Mouse (Mus musculus) urinary bladder, postnatal 14 days (tissue): ENCODE data around the gene Ctsw.
"Not testable (repeated sequence)": the region's sequence is repeated elsewhere in the genome, so short reads cannot be mapped to it uniquely, and the experiment has no call there.

ENCODE experiments used
- DNase-seq: peaks from one replicate; pipeline ENCODE4 v3.0.0; 2021; ENCODE audit warnings: low spot score

The Ctsw gene

DNA sequence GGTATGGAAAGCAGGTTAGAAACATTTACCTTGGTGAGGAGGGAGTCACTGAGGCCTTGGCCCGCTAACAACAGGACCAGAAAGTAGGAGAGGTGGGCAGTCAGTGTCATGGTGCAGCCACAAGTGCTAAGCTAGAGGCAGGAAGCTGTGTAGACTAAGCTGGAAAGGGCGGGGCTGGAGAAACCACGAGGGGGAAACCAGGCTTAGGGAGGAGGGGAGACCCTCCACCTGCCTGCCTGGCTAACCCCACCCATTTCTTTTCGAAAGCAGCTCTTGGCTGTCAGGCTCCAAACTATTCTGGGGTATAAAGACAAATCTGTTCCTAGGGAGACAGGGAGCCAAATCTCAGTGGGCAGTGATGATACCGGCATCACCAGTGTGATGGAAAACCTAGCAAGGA is at the start of gene Ctsw:
Gene Ctsw (minus strand): TSS at position 134 of the 400 bp plus-strand sequence.
- no peak for DNase-seq

DNA sequence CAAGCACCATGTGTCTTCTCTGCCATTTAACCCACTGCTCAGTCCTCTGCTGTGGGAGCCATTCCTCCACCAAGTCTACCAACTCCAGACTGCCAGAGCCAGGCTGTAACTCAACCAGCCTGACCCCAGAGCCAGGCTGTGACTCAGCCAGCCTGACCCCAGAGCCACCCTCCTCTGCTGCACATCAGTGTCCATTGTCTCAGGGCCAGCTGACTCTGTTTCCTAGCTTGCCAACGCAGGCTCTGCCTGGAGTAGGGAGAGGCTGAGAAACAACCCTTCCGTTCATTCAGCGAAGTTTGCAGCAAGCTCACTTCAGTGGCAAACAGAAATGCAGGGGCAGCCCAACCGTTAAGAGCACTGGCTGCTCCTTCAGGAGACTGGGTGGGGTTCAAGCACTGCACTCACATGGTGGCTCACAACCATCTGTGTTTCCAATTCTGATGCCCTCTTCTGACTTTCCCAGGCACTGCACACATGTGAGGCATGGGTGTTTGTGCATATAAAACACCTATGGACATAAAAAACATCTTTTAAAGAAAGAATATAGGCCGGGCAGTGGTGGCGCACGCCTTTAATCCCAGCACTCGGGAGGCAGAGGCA is 48.7 kb upstream of the Ctsw start:
- no peak for DNase-seq

DNA sequence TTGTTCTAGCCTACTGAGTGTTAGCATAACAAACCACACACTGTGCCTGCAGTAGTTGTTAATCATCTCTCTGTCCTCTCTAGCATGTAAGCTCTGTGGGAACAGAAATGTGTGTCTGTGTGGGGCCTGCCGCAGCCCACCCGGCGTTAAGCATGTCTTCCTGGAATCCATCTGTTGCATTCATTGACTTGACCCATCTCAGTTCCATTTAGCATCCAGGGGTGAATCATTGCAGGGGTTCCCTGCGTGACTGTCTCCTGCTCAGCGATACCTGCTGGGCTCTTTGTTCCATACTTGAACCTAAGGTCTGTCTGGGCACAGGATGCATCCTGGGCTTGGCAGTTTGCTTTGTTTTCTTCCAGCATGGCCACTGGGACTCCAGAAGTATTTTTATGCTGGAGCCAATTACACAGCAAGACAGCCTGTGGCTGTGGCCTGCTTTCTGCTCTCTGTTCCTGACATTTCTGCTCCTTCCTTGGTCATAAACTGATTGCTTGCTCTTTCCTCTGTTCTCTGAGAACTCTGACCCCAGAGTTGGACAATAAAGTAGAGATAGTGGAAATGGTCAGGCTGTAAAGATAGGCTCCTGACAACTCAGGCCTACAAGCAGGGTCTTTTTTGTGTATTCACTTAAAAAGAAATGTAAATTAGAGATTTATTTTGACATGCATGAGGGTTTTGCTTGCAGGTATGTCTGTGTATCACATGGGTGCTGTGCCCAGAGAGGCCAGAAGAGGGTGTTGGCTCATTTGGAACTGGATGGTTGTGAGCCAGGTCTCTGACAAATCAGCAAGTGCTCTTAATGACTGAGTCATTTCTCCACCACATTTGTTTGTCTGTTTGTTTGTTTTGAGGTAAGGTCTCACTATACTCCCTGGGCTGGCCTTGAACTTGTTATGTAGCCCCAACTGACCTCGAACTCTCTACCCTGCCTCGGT is 47.8 kb upstream of the Ctsw start:
- no peak for DNase-seq

DNA sequence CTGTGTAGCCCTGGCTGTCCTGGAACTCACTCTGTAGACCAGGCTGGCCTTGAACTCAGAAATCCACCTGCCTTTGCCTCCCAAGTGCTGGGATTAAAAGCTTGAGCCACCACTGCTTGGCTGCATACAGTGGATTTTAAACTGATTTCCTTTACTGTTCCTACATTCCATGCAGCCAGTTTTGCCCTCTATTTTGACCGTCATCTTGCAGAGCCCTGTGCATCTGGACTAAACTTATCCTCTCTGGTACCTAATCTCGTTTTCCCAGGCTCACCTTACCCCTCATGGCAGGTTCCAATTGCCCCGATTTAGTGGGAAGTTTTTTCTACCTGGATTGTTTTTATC is 44.7 kb upstream of the Ctsw start:
- DNase-seq = no peak

DNA sequence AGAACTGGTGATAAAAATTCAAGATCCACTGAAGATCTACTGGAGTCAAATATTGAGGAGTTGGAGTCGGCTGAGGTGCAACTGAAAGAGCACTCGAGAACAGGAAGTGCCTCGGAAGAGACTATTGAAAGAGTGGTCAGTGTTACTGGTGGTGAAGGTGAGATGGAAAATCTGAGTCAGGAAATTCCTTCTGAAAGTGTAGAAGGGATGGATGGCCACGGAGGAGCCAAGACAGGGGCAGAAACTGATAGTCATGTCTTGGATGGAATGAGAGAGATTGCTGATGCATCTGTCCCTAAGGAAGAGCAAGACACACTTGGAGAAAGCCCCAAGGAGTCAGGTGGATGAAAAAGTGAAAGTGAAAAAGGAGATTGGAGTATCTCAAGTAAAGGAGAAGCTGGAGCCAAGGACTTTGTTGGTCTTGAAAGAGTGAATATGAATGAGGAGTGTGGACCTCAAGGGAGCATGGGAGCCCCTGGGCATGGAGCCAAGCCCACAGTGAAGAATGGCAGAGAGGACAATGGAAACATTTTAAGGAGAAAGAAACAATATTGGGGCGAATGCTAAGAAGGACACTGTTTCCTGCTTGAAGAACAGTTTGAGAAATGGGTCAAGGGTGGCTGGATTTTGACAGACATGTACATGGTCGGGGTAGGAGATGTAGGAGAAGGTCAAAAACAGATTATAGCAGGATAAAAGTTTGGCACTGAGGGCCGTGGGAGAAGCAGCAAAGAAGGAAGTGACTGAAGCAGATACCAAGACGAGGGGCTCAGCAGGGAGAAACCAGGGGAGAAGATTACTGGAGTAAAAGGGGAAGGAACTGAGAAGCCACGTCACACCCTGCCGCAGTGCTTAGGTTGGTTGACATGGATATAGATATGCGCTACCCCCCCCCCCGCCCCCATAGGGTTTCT is 44.0 kb upstream of the Ctsw start:
- DNase-seq = no peak

DNA sequence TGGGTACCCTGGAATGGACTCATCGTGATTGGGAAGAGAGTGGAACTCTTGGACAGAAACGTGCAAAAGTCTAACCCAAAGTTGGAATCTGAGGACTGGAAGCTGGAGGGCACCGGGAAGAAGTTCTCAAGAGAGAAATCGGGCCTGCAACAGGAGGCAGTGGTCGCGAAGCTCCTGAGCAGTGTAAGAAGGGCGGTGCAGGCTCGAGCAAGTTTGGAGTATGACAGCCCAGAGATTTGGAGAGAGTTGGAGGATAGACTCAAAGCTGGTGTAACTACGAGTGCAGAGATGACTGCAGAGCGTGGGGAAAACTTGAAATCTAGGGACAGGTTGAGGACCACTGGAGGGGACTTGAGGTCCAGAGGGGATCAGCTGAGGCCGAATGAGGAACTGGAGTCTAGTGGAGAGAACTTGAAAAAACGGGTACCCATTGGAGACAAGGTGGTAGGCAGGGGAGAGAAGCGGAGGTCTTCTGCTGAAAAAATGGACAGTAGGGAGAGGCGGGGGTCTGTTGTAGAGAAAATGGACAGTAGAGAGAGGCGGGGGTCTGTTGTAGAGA is 42.8 kb upstream of the Ctsw start:
- no peak for DNase-seq

DNA sequence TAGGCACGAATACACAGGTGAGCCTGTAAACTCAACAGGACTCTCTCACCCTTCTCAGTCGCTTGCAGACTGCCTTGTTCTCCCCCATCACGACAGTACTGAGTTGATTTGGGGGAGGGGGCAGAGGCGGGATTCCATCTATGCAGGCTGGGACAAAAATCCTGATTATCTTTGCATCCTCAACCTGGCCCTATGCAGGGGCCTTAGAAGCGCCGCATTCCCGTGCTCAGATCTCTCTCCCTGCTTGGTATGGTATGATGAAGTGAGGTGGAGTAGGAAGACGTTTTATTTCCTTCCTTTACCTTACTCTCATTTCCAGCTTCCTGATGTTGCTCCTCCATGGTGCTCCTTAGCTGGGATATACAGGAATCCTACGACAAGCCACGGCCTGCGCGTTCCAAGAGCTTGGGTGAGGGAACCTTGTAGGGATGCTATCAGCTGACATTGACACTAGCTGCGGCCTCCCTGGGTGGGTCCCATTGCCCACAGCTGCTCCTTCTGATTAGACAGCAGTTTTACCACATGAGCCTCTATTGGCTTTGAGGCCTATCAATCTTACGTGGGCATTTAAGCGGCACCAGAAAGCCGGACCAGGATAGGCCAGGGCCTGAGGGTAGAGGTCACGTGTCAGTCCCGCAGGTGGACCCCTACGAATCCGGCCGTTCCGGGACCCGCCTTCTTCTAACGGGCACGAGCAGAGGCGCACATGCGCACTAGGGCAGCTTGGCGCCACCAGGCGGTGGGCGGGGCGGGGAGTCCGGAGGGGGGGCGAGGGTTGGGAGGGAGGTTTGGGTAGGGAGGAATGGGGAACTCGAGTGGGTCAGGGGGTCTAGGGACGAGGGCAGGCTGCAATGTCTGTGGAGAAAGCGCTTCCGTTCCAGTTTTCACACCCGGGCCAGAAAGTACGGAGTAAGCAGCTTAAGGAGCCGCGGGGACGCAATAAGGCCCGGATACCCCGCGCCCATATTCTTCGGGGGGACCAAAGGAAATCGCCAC is 42.0 kb upstream of the Ctsw start, which contains the start of gene Snx32:
Gene Snx32 (minus strand): TSS at position 508 of the 996 bp plus-strand sequence.
- DNase-seq = peak; percentile 96

DNA sequence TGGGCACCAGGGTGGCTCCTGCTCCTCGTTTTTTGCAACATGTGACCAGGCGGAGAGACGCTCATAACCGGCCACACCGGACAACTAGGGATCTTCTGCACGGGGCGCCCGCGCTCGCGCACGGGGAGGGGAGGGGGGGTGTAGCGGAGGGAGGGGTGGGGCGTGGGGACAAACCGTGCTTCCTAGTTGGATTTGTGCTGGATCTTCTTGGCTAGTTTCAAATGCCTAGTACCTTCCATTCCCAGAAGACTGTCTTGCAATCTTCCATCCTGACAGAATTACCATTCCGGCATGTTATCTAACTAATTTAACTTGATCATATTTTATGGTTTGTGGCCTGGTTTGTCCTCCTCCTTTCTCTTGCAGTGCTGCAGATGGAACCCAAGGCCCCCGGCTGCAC is 35.4 kb upstream of the Ctsw start, which contains the start of gene 1700020D05Rik:
Gene 1700020D05Rik (minus strand): TSS at position 101 of the 400 bp plus-strand sequence.
- DNase-seq = no peak

DNA sequence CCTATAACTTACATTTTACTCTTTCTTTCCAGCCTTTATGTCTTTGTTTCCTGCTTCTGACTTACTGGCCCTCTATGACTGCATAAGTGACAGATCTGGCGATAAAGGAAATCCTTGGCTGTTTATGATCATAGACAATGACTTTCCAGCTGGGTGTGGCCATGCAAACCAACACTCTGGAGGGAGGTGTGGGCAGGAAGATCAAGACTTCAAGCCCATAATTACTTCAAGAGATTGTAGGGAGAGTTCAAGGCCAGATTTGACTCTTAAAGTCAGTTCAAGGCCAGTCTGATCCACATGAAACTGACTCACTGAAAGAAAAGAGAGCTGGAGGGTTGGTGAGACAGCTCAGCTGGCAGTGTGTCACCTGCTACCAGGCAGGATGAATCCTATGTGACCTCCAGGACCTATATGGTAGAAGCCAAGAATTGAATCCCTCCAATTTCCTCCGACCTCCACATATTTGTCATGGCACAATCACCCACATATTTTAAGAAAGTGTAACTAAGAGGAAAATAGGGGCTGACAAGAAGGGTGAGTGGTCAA is 32.1 kb upstream of the Ctsw start:
- DNase-seq = no peak

DNA sequence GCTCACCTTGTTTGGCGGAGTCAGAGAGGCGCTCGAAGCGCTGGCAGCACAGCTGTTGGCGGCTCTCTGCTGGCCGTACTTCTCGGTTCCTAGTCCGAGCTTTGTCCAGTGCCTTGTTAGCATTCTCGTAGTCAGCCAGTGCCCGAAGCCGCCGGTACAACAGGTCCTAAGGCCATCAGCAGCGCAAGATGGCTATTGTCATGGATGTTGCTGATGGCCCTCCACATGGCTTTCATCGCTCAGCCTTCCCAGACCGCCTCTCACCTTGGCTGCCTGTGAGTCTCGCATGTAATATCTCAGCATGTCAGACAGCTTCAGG is 27.7 kb upstream of the Ctsw start:
- DNase-seq = no peak

DNA sequence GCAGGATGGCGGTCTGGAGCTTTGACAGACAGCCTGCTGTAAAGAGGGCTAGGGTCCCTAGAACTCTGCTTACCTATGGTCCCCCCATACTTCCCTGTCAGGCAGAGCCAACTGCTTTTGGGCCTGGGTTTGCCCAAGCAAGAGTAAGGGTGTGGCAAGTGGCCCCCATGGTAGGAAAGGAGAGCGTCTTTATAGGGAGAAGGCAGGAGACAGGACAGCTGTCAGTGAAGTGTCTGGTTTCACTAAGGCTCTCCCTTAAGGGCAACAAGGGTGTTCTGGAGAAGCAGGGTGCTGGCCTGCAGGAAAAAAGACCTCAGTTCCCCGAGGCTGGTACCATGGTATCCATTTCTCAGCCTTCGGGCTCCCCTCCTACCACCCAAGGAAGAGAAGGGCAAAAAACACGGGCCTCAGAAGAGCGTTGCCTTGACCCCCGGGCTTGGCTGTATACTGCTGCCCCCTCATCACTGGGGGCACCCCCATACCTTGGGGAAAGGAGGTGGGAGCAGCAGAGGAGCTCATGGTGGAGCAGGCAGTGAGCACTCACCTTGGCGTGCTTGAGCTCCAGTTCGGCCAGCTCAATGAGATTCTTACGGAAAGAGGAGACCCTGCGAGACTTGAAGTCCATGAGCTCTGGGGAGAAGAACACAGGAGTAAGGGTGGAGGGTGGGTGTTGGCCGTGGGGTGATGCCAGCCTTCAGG is 27.2 kb upstream of the Ctsw start:
- DNase-seq = no peak

DNA sequence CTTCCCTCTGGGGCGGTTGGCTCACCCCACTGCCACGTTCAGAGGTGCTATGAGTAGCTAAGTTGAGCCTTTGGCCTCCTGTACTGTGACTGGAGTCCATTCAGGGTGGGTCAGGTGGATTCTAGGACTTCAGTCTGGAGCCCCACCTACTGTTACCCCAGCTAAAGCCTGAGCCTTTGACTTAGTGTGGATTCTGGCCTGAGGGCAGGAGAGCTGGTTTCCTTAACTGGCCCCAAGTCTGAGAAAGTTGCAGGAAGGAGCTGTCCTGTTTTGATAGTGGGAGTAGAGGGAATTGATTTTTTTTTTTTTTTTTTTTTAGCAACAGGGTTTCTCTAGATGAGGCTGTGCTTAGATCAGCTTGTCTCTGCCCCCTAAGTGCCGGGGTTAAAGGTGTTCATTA is 26.0 kb upstream of the Ctsw start:
- DNase-seq = no peak

DNA sequence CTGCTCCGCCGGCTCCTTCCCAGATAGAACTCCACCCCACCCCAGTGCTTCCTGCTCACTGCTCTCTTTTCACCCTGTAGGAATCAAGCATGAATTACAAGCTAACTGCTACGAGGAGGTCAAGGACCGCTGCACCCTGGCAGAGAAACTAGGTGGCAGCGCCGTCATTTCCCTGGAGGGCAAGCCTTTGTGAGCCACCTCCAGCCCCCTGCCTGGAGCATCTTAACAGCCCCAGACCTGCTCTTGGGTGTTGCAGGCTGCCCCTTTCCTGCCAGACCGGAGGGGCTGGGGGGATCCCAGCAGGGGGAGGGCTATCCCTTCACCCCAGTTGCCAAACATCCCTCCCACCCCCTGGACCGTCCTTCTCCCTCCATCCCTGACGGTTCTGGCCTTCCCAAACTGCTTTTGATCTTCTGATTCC is 25.0 kb upstream of the Ctsw start:
- DNase-seq = not testable (repeated sequence)

DNA sequence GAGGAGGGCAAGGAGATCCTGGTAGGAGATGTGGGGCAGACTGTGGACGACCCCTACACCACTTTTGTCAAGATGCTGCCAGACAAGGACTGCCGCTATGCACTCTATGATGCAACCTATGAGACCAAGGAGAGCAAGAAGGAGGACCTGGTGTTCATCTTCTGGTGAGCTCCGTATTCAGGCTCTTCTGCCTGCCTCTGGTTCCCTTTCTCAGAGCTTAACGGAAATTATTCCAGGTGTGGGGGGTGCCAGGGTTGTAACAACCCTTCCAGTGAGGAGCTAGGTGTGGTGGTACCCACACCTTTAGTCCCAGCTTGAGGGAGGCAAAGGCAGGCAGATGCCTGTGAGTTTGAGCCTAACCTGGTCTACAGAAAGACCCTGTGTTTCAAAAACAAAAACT is 24.3 kb upstream of the Ctsw start:
- DNase-seq = no peak

DNA sequence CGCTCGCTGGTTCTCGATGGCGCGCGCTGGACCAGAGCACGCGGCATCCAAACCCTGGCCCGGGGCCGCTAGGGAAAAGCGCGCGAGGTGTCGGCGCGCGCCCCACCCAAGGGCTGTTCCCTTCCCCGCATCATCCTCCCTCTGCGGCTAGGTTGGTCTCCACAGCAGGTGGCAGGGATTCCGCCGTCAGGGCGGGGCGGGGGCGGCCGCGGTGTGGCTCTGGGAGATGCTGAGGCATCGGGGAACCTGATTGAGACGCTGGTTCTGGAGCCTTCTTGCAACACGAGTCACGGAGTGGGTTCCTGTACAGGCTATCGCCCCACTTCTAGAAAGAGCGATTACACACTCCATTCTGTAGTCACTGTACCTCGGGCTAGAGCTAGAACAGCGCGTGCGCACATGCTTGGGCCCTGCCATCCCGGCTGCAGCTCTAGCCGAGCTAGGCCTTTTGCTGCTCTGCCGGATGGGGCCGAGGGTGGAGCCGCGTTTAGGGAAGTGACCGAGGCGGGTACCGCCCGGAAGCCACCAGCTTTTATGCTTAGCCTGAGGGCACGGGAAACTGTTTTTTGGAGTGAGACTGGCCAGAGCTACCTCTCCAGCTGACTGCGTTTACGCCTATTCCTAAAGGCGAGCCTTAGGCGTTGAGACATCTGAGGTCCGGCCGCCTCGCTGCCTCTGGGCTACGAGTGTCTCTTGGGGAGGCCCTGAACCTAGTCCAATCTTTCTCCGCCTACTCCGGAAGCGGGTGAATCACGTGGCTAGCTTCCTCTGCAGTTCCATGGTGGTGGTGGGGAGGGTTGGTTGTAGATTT is 22.8 kb upstream of the Ctsw start:
- peak; percentile 82 for DNase-seq

DNA sequence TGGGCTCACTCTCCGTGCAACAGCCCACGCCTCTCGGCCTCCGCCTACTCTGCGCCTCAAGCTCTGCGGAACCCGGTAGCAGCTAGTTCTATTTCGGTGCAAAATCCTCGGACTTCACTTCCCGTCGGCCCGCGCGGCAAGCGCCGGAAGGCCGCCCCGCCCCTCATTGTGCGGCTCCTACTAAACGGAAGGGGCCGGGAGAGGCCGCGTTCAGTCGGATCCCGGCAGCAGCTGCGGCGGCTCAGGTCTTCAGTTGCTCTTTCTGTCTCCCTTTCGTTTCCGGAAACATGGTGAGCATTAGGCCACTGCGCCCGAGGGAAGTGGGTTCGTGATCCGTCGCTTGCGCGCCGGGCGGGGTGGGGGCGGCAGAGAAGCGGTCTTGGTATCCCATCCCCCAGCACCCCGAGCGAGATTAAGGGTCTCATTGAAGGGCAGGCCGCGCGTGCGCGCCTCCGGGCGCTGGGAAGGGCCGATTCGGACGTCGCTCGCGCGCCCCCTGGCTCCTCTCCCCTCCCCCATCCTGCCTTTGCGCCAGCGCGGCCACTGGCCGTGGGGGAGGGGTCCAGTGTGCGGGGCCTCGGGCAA is 22.1 kb upstream of the Ctsw start, which contains the start of gene Cfl1:
Gene Cfl1 (plus strand): TSS at position 143 of the 585 bp plus-strand sequence.
- peak; percentile 94 for DNase-seq

DNA sequence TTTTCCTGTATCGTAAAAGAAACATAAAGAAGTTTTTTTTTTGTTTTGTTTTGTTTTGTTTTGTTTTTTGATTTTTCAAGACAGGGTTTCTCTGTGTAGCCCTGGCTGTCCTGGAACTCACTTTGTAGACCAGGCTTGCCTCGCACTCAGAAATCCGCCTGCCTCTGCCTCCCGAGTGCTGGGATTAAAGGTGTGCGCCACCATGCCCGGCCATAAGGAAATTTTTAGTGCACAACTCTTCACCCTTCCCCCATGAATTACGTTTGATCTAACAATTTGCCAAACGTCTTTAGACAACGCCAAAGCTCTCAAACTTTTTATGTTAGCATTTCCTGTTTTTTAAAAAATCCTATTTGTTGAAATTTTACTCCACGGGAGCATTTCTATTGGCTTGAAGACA is 21.4 kb upstream of the Ctsw start:
- DNase-seq = not testable (repeated sequence)

DNA sequence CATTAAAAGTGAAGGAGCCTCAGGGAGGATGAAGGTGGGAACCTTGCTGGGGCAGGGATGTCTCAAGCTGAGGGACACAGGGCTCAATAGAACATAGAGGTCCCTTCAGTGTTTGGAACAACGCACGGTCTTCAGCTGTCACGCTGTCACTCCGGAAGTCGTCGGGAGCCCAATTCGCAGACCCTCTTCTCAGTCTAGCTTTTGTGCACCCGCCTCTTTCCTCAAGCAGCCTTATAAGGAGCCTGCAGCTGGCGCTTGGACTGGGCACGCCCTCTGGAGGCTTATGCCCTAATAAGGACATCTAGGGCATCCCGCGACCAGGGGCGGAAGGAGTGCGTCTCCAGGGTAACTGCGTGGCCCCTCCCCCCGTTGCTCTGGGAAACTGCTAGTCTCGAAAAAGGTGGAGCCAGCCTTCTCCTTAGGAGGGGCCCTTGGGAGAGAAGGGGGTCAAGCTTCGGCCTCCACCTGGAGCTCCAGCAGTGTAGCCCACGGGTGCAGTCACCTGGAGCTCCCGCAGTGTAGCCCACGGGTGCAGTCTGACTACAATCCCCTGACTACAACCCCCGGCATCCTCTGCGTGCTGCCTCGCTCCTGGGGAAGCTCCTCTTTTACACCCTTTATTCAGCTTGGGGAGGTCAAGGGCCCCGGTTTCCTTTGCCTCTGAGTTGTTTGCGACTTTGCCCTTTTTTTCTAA is 20.7 kb upstream of the Ctsw start:
- peak; percentile 98 for DNase-seq
